8 mouse cellular contexts compared by ENCODE assay signal in the genomic region with DNA sequence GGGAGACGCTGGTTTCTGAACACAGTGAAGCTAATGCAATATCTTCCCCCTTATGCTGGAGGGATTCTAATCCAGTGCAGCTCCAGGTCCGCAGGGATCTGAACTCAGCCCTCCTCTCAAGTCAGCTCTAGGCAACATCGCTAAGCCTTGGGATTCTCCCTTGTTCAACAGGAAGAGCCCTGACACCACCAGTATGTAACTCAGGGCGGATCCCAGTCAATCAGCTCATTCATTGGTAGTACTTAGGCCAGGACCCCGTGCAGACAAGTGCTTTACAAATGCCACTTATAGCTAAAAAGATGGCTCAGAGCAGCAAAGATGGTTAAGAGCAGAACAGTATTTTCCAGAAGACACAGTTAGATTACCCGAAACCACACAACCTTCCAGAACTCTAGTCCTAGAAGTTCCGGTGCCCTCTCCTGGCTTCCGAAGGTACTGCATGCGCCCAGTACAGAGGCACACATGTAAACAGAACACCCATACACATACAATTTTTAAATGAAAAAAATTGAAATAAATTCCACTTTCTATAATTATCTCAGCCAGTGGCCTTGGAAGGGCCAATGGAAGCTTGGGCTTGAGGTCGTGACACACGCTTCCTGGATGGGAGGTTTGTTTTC. TPM values are rescaled to one million over a fixed set of nuclear protein-coding genes. Genes with fewer than 3 reads are reported as not detected.
DNase-seq lines count a peak whose midpoint lies in the region; ATAC-seq and TF ChIP-seq lines count a peak whose summit lies in the region.

No protein-coding gene starts in this region.

- ATAC-seq in cerebellum, adult (ENCODE audit: insufficient number of reproducible peaks, low FRiP score, low TSS enrichment): peak; percentile 76; the same call in 1 of the 2 replicates
- peak; percentile 65; the same call in 1 of the 2 replicates for ATAC-seq in forebrain, embryonic 13.5 days
- ATAC-seq in heart, postnatal 0 days (ENCODE audit: insufficient read depth, low read depth): peak; percentile 53; the same call in 1 of the 2 replicates
- ATAC-seq in liver, embryonic 14.5 days (ENCODE audit: insufficient read depth): no peak
- ATAC-seq in stomach, embryonic 16.5 days (ENCODE audit: insufficient read depth, low FRiP score): no peak

- H3K27ac ChIP-seq in ES-Bruce4 (ENCODE audit: insufficient read depth, low read length): no peak overlapping the region
- no peak overlapping the region for H3K27ac ChIP-seq in forebrain, embryonic 13.5 days
- H3K27ac ChIP-seq in heart, postnatal 0 days (ENCODE audit: low read depth): no peak overlapping the region
- H3K27ac ChIP-seq in liver, embryonic 14.5 days: no peak overlapping the region
- no peak overlapping the region for H3K27ac ChIP-seq in stomach, embryonic 16.5 days (ENCODE audit: low read length)

- H3K4me1 ChIP-seq in ES-Bruce4 (ENCODE audit: control insufficient read depth, insufficient read depth, low read length): peaks cover 5% of the 10 kb centered on the region
- H3K4me1 ChIP-seq in forebrain, embryonic 13.5 days: 0 out of 2 replicates have a peak, but pooled peaks cover 10% of the 10 kb centered on the region
- no peaks in the 10 kb centered on the region for H3K4me1 ChIP-seq in heart, postnatal 0 days (ENCODE audit: control insufficient read depth, insufficient read depth)
- H3K4me1 ChIP-seq in liver, embryonic 14.5 days (replicated peaks; ENCODE audit: control insufficient read depth in 2 of 2, insufficient read depth in 2 of 2, low read length in 1 of 2): peaks cover 0 to 4% of the 10 kb centered on the region in 2 experiments; a peak in 2 of 4 replicates
- H3K4me1 ChIP-seq in stomach, embryonic 16.5 days (ENCODE audit: control insufficient read depth, insufficient read depth, low read length): peaks cover 3% of the 10 kb centered on the region; the same call in 1 of the 2 replicates

- no peak for TF ChIP-seq EP300 in ES-Bruce4 (IDR thresholded peaks at IDR 0.05; ENCODE audit: insufficient read depth, low read depth, low read length)
- no peak for TF ChIP-seq EP300 in heart, postnatal 0 days (IDR thresholded peaks at IDR 0.05; ENCODE audit: low read depth)
- no peak for TF ChIP-seq EP300 in liver, embryonic 14.5 days (IDR thresholded peaks at IDR 0.05; ENCODE audit: low read depth)

- peak overlapping the region; percentile 44 for H3K4me2 ChIP-seq in forebrain, embryonic 13.5 days
- peak overlapping the region; percentile 57 for H3K4me2 ChIP-seq in heart, postnatal 0 days (ENCODE audit: low read depth, low read length)
- peak overlapping the region; percentile 50 for H3K4me2 ChIP-seq in liver, embryonic 14.5 days (ENCODE audit: low read depth)
- H3K4me2 ChIP-seq in stomach, embryonic 16.5 days (ENCODE audit: low read depth, low read length): peak overlapping the region; percentile 50

- H3K9me3 ChIP-seq in ES-Bruce4 (replicated peaks; ENCODE audit: control insufficient read depth, insufficient read depth, low read length, poor library complexity, severe bottlenecking): no peaks in the 10 kb centered on the region; the same call in 1 of the 2 replicates
- no peaks in the 10 kb centered on the region for H3K9me3 ChIP-seq in forebrain, embryonic 13.5 days (replicated peaks)
- H3K9me3 ChIP-seq in heart, postnatal 0 days (replicated peaks; ENCODE audit: control insufficient read depth, low read length): no peaks in the 10 kb centered on the region
- no peaks in the 10 kb centered on the region for H3K9me3 ChIP-seq in liver, embryonic 14.5 days (ENCODE audit: control insufficient read depth, low read length)
- no peaks in the 10 kb centered on the region for H3K9me3 ChIP-seq in stomach, embryonic 16.5 days (replicated peaks; ENCODE audit: control insufficient read depth, low read length)

- H3K36me3 ChIP-seq in ES-Bruce4 (ENCODE audit: control insufficient read depth, insufficient read depth, low read length, poor library complexity, severe bottlenecking): no peaks in the 10 kb centered on the region
- H3K36me3 ChIP-seq in forebrain, embryonic 13.5 days (ENCODE audit: poor library complexity, severe bottlenecking): no peaks in the 10 kb centered on the region
- no peaks in the 10 kb centered on the region for H3K36me3 ChIP-seq in heart, postnatal 0 days (replicated peaks; ENCODE audit: control insufficient read depth, insufficient read depth, low read length)
- no peaks in the 10 kb centered on the region for H3K36me3 ChIP-seq in liver, embryonic 14.5 days (replicated peaks; ENCODE audit: control insufficient read depth, insufficient read depth, low read depth)
- no peaks in the 10 kb centered on the region for H3K36me3 ChIP-seq in stomach, embryonic 16.5 days (ENCODE audit: control insufficient read depth, insufficient read depth, low read length)

- TF ChIP-seq POLR2A in ES-Bruce4 (IDR thresholded peaks at IDR 0.05; ENCODE audit: insufficient read depth, low read length): no peak

- DNase-seq in heart, postnatal 0 days (ENCODE audit: low spot score): peak; percentile 67
- peak; percentile 89 to 95 for DNase-seq in kidney, postnatal 25 days
- DNase-seq in liver, embryonic 14.5 days (ENCODE audit: low read depth in 3 of 3, low spot score in 3 of 3): peak; percentile 42 to 55 (median 50)
- peak; percentile 66 to 83 for DNase-seq in natural killer cell, adult 2 months (ENCODE audit: low spot score in 2 of 2)

- WGBS in forebrain, embryonic 13.5 days: 23% methylated on average over 11 of the region's 11 CpGs
- WGBS in heart, postnatal 0 days: 15% methylated on average over 11 of the region's 11 CpGs
- WGBS in liver, embryonic 14.5 days (ENCODE audit: insufficient replicate concordance): 14% methylated on average over 11 of the region's 11 CpGs
- 28% methylated on average over 11 of the region's 11 CpGs for WGBS in stomach, embryonic 16.5 days

- no peaks in the 10 kb centered on the region for H3K27me3 ChIP-seq in ES-Bruce4 (ENCODE audit: control insufficient read depth, insufficient read depth, low read length, poor library complexity, severe bottlenecking)
- H3K27me3 ChIP-seq in forebrain, embryonic 13.5 days: peaks cover 7% of the 10 kb centered on the region; the same call in 1 of the 2 replicates
- H3K27me3 ChIP-seq in heart, postnatal 0 days (ENCODE audit: control insufficient read depth, insufficient read depth, low read length): no peaks in the 10 kb centered on the region
- H3K27me3 ChIP-seq in liver, embryonic 14.5 days (ENCODE audit: control insufficient read depth, insufficient read depth, low read length): peaks cover 2% of the 10 kb centered on the region; the same call in 1 of the 2 replicates
- no peaks in the 10 kb centered on the region for H3K27me3 ChIP-seq in stomach, embryonic 16.5 days (ENCODE audit: control insufficient read depth, insufficient read depth, low read length)

- TF ChIP-seq CTCF in ES-Bruce4 (IDR thresholded peaks at IDR 0.05; ENCODE audit: low read depth, low read length): peak; percentile 70
- peak; percentile 84 for TF ChIP-seq CTCF in heart, postnatal 0 days (IDR thresholded peaks at IDR 0.05; ENCODE audit: low read depth)
- TF ChIP-seq CTCF in liver, embryonic 14.5 days (IDR thresholded peaks at IDR 0.05; ENCODE audit: low read depth): peak; percentile 84

- no peak overlapping the region for H3K4me3 ChIP-seq in ES-Bruce4 (ENCODE audit: low read depth, low read length)
- no peak overlapping the region for H3K4me3 ChIP-seq in forebrain, embryonic 13.5 days
- H3K4me3 ChIP-seq in heart, postnatal 0 days (ENCODE audit: low read depth, low read length): peak overlapping the region; percentile 29
- peak overlapping the region in 1 of 2 experiments; percentile 14; a peak in 1 of 4 replicates for H3K4me3 ChIP-seq in liver, embryonic 14.5 days (ENCODE audit: insufficient read depth in 1 of 2, low read depth in 2 of 2, low read length in 2 of 2)
- peak overlapping the region; percentile 10; the same call in 1 of the 2 replicates for H3K4me3 ChIP-seq in stomach, embryonic 16.5 days (replicated peaks; ENCODE audit: low read length)

- 0 out of 2 replicates have a peak overlapping the region, but pooled peaks have one; percentile 27 for H3K9ac ChIP-seq in ES-Bruce4 (ENCODE audit: low read depth, poor library complexity, severe bottlenecking)
- H3K9ac ChIP-seq in forebrain, embryonic 13.5 days: no peak overlapping the region
- no peak overlapping the region for H3K9ac ChIP-seq in heart, postnatal 0 days (replicated peaks; ENCODE audit: low read depth, low read length)
- no peak overlapping the region; the same call in 1 of the 2 replicates for H3K9ac ChIP-seq in liver, embryonic 14.5 days (replicated peaks)
- H3K9ac ChIP-seq in stomach, embryonic 16.5 days (ENCODE audit: low read length): no peak overlapping the region

RNA-seq across cellular contexts. Expression of gene Neurl1a, which starts 9.7 kb away (rescaled TPM):
- polyA plus RNA-seq in ES-Bruce4 (2011; ENCODE audit: insufficient read depth, insufficient read length, low read depth, missing spikeins): 8.1 and 9.0 TPM in 2 replicates
- 2.8 and 4.4 TPM in 2 replicates for polyA plus RNA-seq in forebrain, embryonic 13.5 days (2015; fragmentation: Nextera tagmentation; extraction: Ambion mirVana)
- total RNA-seq in heart, postnatal 0 days (2014; rRNA removed; ENCODE audit: low replicate concordance): 0.77 and 1.8 TPM in 2 replicates
- 0.27 and 0.54 TPM in 2 replicates for polyA plus RNA-seq in heart, postnatal 0 days (2015; fragmentation: Nextera tagmentation; extraction: Ambion mirVana)
- polyA plus RNA-seq in liver, embryonic 14.5 days (2012; rRNA removed): 0.70 and 0.79 TPM in 2 replicates
- polyA plus RNA-seq in liver, embryonic 14.5 days (2014; fragmentation: Nextera tagmentation; extraction: Ambion mirVana): 0.53 and 0.82 TPM in 2 replicates
- polyA plus RNA-seq in stomach, embryonic 16.5 days (2015; fragmentation: Nextera tagmentation; extraction: Ambion mirVana): 5.9 and 6.8 TPM in 2 replicates

RNA-seq across cellular contexts. Expression of gene Calhm3, which starts 11.3 kb away (rescaled TPM):
- not detected in 2 replicates for polyA plus RNA-seq in ES-Bruce4 (2011; ENCODE audit: insufficient read depth, insufficient read length, low read depth, missing spikeins)
- polyA plus RNA-seq in forebrain, embryonic 13.5 days (2015; fragmentation: Nextera tagmentation; extraction: Ambion mirVana): not detected in 2 replicates
- total RNA-seq in heart, postnatal 0 days (2014; rRNA removed; ENCODE audit: low replicate concordance): not detected in 2 replicates
- not detected in 2 replicates for polyA plus RNA-seq in heart, postnatal 0 days (2015; fragmentation: Nextera tagmentation; extraction: Ambion mirVana)
- not detected in 2 replicates for polyA plus RNA-seq in liver, embryonic 14.5 days (2012; rRNA removed)
- polyA plus RNA-seq in liver, embryonic 14.5 days (2014; fragmentation: Nextera tagmentation; extraction: Ambion mirVana): not detected in 2 replicates
- polyA plus RNA-seq in stomach, embryonic 16.5 days (2015; fragmentation: Nextera tagmentation; extraction: Ambion mirVana): not detected in 2 replicates

RNA-seq across cellular contexts. Expression of gene Calhm1, which starts 24.8 kb away (rescaled TPM):
- not detected in 2 replicates for polyA plus RNA-seq in ES-Bruce4 (2011; ENCODE audit: insufficient read depth, insufficient read length, low read depth, missing spikeins)
- not detected in 2 replicates for polyA plus RNA-seq in forebrain, embryonic 13.5 days (2015; fragmentation: Nextera tagmentation; extraction: Ambion mirVana)
- total RNA-seq in heart, postnatal 0 days (2014; rRNA removed; ENCODE audit: low replicate concordance): not detected in 2 replicates
- not detected in 2 replicates for polyA plus RNA-seq in heart, postnatal 0 days (2015; fragmentation: Nextera tagmentation; extraction: Ambion mirVana)
- not detected in 2 replicates for polyA plus RNA-seq in liver, embryonic 14.5 days (2012; rRNA removed)
- not detected in 2 replicates for polyA plus RNA-seq in liver, embryonic 14.5 days (2014; fragmentation: Nextera tagmentation; extraction: Ambion mirVana)
- polyA plus RNA-seq in stomach, embryonic 16.5 days (2015; fragmentation: Nextera tagmentation; extraction: Ambion mirVana): not detected in 2 replicates

RNA-seq across cellular contexts. Expression of gene Calhm2, which starts 30.8 kb away (rescaled TPM):
- 0.90 and 0.99 TPM in 2 replicates for polyA plus RNA-seq in ES-Bruce4 (2011; ENCODE audit: insufficient read depth, insufficient read length, low read depth, missing spikeins)
- polyA plus RNA-seq in forebrain, embryonic 13.5 days (2015; fragmentation: Nextera tagmentation; extraction: Ambion mirVana): 1.0 and 1.4 TPM in 2 replicates
- 2.4 and 6.8 TPM in 2 replicates for total RNA-seq in heart, postnatal 0 days (2014; rRNA removed; ENCODE audit: low replicate concordance)
- polyA plus RNA-seq in heart, postnatal 0 days (2015; fragmentation: Nextera tagmentation; extraction: Ambion mirVana): 3.1 and 3.5 TPM in 2 replicates
- 1.4 and 1.5 TPM in 2 replicates for polyA plus RNA-seq in liver, embryonic 14.5 days (2012; rRNA removed)
- polyA plus RNA-seq in liver, embryonic 14.5 days (2014; fragmentation: Nextera tagmentation; extraction: Ambion mirVana): 0.29 and 0.48 TPM in 2 replicates
- 7.8 and 7.9 TPM in 2 replicates for polyA plus RNA-seq in stomach, embryonic 16.5 days (2015; fragmentation: Nextera tagmentation; extraction: Ambion mirVana)

Comparison
In these comparisons a context has a peak if more than half of its experiments do, and no peak if none do; other contexts are left out.
1. H3K4me3 ChIP-seq: peak in heart, postnatal 0 days (single experiment) and stomach, embryonic 16.5 days (single experiment); none in ES-Bruce4 (single experiment) and forebrain, embryonic 13.5 days (single experiment).
2. ATAC-seq: peak in cerebellum, adult (single experiment), forebrain, embryonic 13.5 days (single experiment) and heart, postnatal 0 days (single experiment); none in liver, embryonic 14.5 days (single experiment) and stomach, embryonic 16.5 days (single experiment).
3. Peak in every context shown above with its lines, with median percentiles within 50 percentile points of each other: CTCF ChIP-seq, H3K4me2 ChIP-seq and DNase-seq.